Mouse (Mus musculus) heart, embryonic 14.5 days (tissue): Measurements from ENCODE around the gene Slc17a5. TPM values are rescaled to one million over a fixed set of nuclear protein-coding genes. Genes with fewer than 3 reads are reported as not detected.

ENCODE experiments used
- ATAC-seq: fragments of 200-750 bp; cut with Nextera tagmentation; 2 replicates; pipeline ENCODE4 v1.8.0; 2017; ENCODE audit warnings: low read depth, moderate TSS enrichment; ENCODE audit not compliant: insufficient number of reproducible peaks, insufficient read depth, low FRiP score
- H3K27ac ChIP-seq, 2 experiments: fragments of 200-500 bp in 1 of 2; fragments of 300-500 bp in 1 of 2; sonication (generic) in 1 of 2; replicated peaks in 1 of 2; 2 replicates each; pipeline ENCODE4 v1.5.1; 2012 to 2014; ENCODE audit warnings: low read depth in 2 of 2, low read length in 2 of 2, control low read depth in 1 of 2, mild to moderate bottlenecking in 1 of 2, mixed read lengths in 1 of 2; ENCODE audit not compliant: control insufficient read depth in 1 of 2, insufficient read depth in 1 of 2
- H3K27me3 ChIP-seq: fragments of 300-500 bp; sonication (generic); 2 replicates; pipeline ENCODE4 v1.6.1; 2014; ENCODE audit warnings: mild to moderate bottlenecking, low read length, control low read depth; ENCODE audit not compliant: control insufficient read depth, insufficient read depth
- H3K36me3 ChIP-seq: fragments of 300-500 bp; sonication (generic); 2 replicates; pipeline ENCODE4 v1.6.1; 2014; ENCODE audit warnings: mild to moderate bottlenecking, control low read depth, low read length, mixed read lengths; ENCODE audit not compliant: control insufficient read depth, insufficient read depth
- H3K4me1 ChIP-seq, 2 experiments: fragments of 200-500 bp in 1 of 2; fragments of 300-500 bp in 1 of 2; sonication (generic) in 1 of 2; 2 replicates each; pipeline ENCODE4 v1.6.1; 2012 to 2014; ENCODE audit warnings: low read length in 2 of 2, control low read depth in 1 of 2, mixed read lengths in 1 of 2; ENCODE audit not compliant: control insufficient read depth in 2 of 2, insufficient read depth in 2 of 2
- H3K4me2 ChIP-seq: fragments of 300-500 bp; sonication (generic); 2 replicates; pipeline ENCODE4 v1.6.1; 2014; ENCODE audit warnings: mild to moderate bottlenecking, low read length
- H3K4me3 ChIP-seq, 2 experiments: fragments of 200-500 bp in 1 of 2; fragments of 300-500 bp in 1 of 2; sonication (generic) in 1 of 2; 2 replicates each; pipeline ENCODE4 v1.5.1; 2012 to 2014; ENCODE audit warnings: low read length in 2 of 2, mild to moderate bottlenecking in 2 of 2, control low read depth in 1 of 2, low read depth in 1 of 2, moderate library complexity in 1 of 2; ENCODE audit not compliant: control insufficient read depth in 1 of 2, insufficient read depth in 1 of 2
- H3K9ac ChIP-seq: fragments of 300-500 bp; sonication (generic); 2 replicates; pipeline ENCODE4 v1.6.1; 2014; ENCODE audit warnings: mild to moderate bottlenecking, low read length
- H3K9me3 ChIP-seq: fragments of 300-500 bp; sonication (generic); 2 replicates; pipeline ENCODE4 v1.6.1; 2016; ENCODE audit warnings: low read length, control low read depth; ENCODE audit not compliant: control insufficient read depth
- whole genome bisulfite sequencing: fragments of 180-500 bp; shearing (Covaris S2); extraction: QIAGEN DNeasy Blood & Tissue Kit; methylation state at CpG from one replicate; pipeline ENCODE4 v1.1.7; 2014; 5-methylcytosine and 5-hydroxymethylcytosine counted together
- polyA plus RNA-seq: library from polyadenylated mRNA; unstranded; fragments of >200 nt; fragmentation: Nextera tagmentation; extraction: Ambion mirVana; gene quantifications from 2 replicates; pipeline ENCODE4 v1.2.1, GENCODE M21; 2014

Gene Slc17a5
- polyA plus RNA-seq, 1 experiment from 2014 or later = 8.7 TPM

GRCm38 (mm10) chr9:78588411-78589033 is 681 bp upstream of the Slc17a5 start:
- 80% methylated on average over 10 of the region's 10 CpGs for WGBS
- no peaks in the 10 kb centered on the region for H3K9me3 ChIP-seq
- peak overlapping the region; percentile 54 for H3K9ac ChIP-seq
- ATAC-seq = no peak
- H3K27me3 ChIP-seq = no peaks in the 10 kb centered on the region
- no peaks in the 10 kb centered on the region for H3K36me3 ChIP-seq
- H3K4me1 ChIP-seq = no peaks in the 10 kb centered on the region; a peak in 1 of 4 replicates
- peak overlapping the region; percentile 74 for H3K4me2 ChIP-seq
- peak overlapping the region in 1 of 2 experiments; percentile 38; a peak in 2 of 4 replicates for H3K27ac ChIP-seq
- H3K4me3 ChIP-seq = peak overlapping the region; percentile 69 to 87; a peak in 3 of 4 replicates

- H3K27ac ChIP-seq = peak overlapping the region in 1 of 2 experiments; percentile 35; a peak in 1 of 4 replicates
- no peaks in the 10 kb centered on the region for H3K27me3 ChIP-seq
- peak overlapping the region; percentile 72 for H3K9ac ChIP-seq
- H3K4me3 ChIP-seq = peak overlapping the region; percentile 69 to 87
- peak; percentile 46; the same call in 1 of the 2 replicates for ATAC-seq
- no peaks in the 10 kb centered on the region; a peak in 1 of 4 replicates for H3K4me1 ChIP-seq
- under 1% methylated on average over 31 of the region's 31 CpGs for WGBS
- H3K4me2 ChIP-seq = peak overlapping the region; percentile 74
- no peaks in the 10 kb centered on the region for H3K36me3 ChIP-seq
- H3K9me3 ChIP-seq = no peaks in the 10 kb centered on the region
These were observed 490 bp downstream of the Slc17a5 start for GRCm38 (mm10) chr9:78587218-78587883.

DNA sequence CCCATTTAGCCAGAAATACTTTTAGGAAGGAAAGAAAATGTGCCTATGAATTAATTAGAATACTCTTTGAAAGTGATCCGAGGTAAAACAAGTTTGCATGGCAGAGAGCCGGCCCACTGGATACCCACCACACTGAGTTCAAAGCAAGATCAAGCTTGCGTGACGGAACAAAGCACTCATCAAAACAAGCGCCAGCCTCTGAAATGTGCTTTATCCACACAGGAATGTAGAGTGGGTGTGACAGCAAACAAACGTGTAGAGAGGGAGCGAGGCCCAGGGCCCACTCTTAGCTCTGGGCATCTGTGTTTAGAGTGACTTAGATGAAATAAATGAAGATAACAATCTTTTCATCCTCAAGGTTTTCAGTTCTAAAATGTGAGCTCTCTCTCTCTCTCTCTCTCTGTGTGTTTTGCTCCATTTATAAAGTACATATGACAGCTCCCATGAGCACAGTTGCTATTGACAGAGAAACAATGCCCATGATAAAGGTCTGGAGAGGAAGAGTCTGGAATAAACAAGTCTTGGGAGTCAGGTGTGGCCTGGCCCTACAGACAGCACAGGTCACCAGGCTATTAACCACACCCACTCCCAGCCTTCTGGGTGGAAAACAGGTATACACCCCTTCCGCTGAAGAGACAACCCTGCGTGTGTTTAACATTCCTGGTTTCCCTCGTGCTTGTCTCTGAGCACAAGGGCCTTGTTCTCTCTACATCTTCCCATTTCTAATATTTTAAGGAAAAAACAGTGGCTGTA is 8.0 kb downstream of the Slc17a5 start:
- Histone ChIP-seq H3K4me2 (no peak overlapping the region), H3K4me1 (0 out of 4 replicates have a peak, but pooled peaks cover 0 to 2% of the 10 kb centered on the region in 2 experiments), H3K9ac (no peak overlapping the region), H3K4me3 (no peak overlapping the region), H3K27me3 (no peaks in the 10 kb centered on the region), H3K27ac (no peak overlapping the region), H3K36me3 (peaks cover 29% of the 10 kb centered on the region), H3K9me3 (no peaks in the 10 kb centered on the region)
- no peak for ATAC-seq
- WGBS = 50% methylated on average over 10 of the region's 10 CpGs

GRCm38 (mm10) chr9:78578824-78579223 is 9.0 kb downstream of the Slc17a5 start:
- ATAC-seq = no peak

DNA sequence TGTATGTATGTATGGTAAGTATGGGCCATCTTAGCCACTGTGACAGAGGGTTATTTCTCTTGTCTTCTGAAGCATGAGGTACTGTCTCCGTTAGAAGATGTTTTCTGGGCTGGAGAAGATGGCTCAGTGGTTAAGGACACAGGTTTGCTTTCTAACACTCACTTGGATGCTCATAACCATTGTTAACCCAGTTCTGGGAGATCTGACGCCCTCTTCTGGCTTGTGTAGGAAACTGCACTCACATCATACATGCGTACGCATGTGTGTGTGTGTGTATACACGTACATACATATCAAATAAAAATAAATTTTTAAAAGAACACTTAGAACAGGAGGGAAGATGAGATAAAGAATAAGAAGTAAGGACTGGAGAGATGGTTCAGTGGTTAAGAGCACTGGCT is 11.4 kb downstream of the Slc17a5 start:
- Histone ChIP-seq H3K4me1 (0 out of 4 replicates have a peak, but pooled peaks cover 0 to 2% of the 10 kb centered on the region in 2 experiments), H3K36me3 (peaks cover 30% of the 10 kb centered on the region), H3K4me3 (no peak overlapping the region), H3K27ac (no peak overlapping the region), H3K9me3 (no peaks in the 10 kb centered on the region), H3K4me2 (no peak overlapping the region), H3K9ac (no peak overlapping the region), H3K27me3 (no peaks in the 10 kb centered on the region)
- no peak for ATAC-seq
- 89% methylated on average over 5 of the region's 5 CpGs for WGBS

More at GRCm38 (mm10) chr9:78578824-78579223, 9.0 kb downstream of the Slc17a5 start:
- no peaks in the 10 kb centered on the region for H3K9me3 ChIP-seq
- H3K4me3 ChIP-seq = no peak overlapping the region
- 0 out of 4 replicates have a peak, but pooled peaks cover 0 to 2% of the 10 kb centered on the region in 2 experiments for H3K4me1 ChIP-seq
- no peak overlapping the region for H3K4me2 ChIP-seq
- no peaks in the 10 kb centered on the region for H3K27me3 ChIP-seq
- H3K9ac ChIP-seq = no peak overlapping the region
- WGBS = 83% methylated on average over 7 of the region's 7 CpGs
- no peak overlapping the region for H3K27ac ChIP-seq
- peaks cover 30% of the 10 kb centered on the region for H3K36me3 ChIP-seq

- Histone ChIP-seq H3K27ac (no peak overlapping the region), H3K4me2 (no peak overlapping the region), H3K9ac (no peak overlapping the region), H3K4me1 (no peaks in the 10 kb centered on the region), H3K27me3 (no peaks in the 10 kb centered on the region), H3K36me3 (peaks cover 11% of the 10 kb centered on the region), H3K4me3 (no peak overlapping the region), H3K9me3 (no peaks in the 10 kb centered on the region)
- ATAC-seq = no peak
- 94% methylated on average over 9 of the region's 9 CpGs for WGBS
These were observed 17.9 kb downstream of the Slc17a5 start for GRCm38 (mm10) chr9:78569934-78570333.

DNA sequence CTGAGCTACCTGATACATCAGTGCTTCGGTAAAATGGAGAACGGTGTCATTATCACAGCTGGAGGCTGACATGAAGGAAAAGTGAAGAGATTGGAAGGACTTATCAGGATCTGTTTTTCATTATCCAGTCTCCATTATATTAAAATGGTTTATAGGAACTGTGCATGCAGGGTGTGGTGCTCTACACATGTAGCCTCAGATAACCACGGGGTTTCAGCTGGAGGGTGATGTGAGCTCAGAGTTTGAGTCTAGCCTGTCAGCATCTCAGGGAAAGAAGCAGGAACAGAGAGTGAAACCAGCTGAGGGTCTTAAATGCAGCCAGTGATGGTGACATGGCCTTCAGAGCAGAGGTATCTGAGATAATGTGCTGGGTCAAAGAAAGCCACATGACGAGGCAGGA is 28.4 kb downstream of the Slc17a5 start:
- no peak overlapping the region for H3K27ac ChIP-seq
- H3K27me3 ChIP-seq = no peaks in the 10 kb centered on the region
- no peak for ATAC-seq
- WGBS = 65% methylated on average over 4 of the region's 4 CpGs
- no peak overlapping the region for H3K4me3 ChIP-seq
- no peaks in the 10 kb centered on the region for H3K9me3 ChIP-seq
- no peak overlapping the region for H3K9ac ChIP-seq
- no peak overlapping the region for H3K4me2 ChIP-seq
- peaks cover 2 to 4% of the 10 kb centered on the region in 2 experiments; a peak in 1 of 4 replicates for H3K4me1 ChIP-seq
- H3K36me3 ChIP-seq = peaks cover 7% of the 10 kb centered on the region
